Mouse (Mus musculus) monocyte, adult 5-6 weeks (primary cell): ENCODE data around the gene Rdh5. TPM values are rescaled to one million over a fixed set of nuclear protein-coding genes. Genes with fewer than 3 reads are reported as not detected.

Source experiments
- ATAC-seq: fragments of 153-309, 156-312 bp; replicated peaks from 2 replicates; pipeline ENCODE4 v1.8.0; 2017; ENCODE audit warnings: mild to moderate bottlenecking; ENCODE audit not compliant: low TSS enrichment, insufficient number of reproducible peaks, severe bottlenecking, poor library complexity, low FRiP score
- total RNA-seq: library from RNA; stranded (forward); fragments of 200-1000, 200-491, 200-594 nt; gene quantifications from 3 replicates; pipeline ENCODE4 v1.2.3, GENCODE M21; 2017

The Rdh5 gene
- total RNA-seq, 1 experiment from 2014 or later = 7.6 TPM

GRCm38 (mm10) chr10:128933976-128934721, 11.5 kb upstream of the Rdh5 start:
- ATAC-seq = no peak

- ATAC-seq = no peak
These were observed 10.9 kb upstream of the Rdh5 start, which contains the start of gene Itga7 for GRCm38 (mm10) chr10:128933574-128933973. TSS of gene Itga7 (plus strand) at chr10:128933818.

- ATAC-seq = no peak
These were observed 8.8 kb upstream of the Rdh5 start for GRCm38 (mm10) chr10:128931441-128931840.

DNA sequence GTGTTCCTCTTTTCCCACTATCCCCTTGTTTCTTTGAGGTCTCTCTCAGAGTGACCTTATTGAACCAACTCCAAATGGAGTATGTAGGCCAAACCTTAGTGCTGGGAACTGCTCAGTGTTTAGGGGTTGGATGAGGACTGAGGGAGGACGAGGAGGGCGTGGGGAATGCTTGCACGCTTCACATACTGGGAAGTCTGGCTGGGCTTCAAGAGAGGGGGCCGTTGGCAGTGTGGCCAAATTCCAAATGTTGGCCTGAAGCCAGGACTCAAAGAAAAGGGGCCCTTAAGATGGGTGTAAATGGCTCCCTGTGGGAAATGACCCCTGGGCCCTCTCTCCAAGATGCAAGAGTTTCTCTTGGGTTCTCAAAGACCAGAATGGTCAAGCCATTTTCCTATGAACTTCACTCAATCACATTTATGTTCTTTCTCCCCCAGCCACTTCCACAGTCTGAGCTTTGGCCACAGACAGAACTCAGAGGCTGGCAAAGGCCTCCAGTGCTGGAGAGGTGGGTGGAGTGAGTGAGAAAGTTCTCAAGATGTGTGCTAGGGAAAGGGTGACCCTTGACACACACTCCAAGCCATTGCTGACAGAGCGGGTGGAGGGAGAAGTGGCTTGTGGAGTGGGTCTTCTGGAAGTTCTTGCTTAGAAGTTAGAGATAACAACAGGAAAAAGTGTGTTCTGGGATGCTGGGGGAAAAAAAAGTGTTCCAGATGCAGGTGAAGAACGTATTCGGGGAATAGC, 7.1 kb upstream of the Rdh5 start:
- ATAC-seq = no peak

DNA sequence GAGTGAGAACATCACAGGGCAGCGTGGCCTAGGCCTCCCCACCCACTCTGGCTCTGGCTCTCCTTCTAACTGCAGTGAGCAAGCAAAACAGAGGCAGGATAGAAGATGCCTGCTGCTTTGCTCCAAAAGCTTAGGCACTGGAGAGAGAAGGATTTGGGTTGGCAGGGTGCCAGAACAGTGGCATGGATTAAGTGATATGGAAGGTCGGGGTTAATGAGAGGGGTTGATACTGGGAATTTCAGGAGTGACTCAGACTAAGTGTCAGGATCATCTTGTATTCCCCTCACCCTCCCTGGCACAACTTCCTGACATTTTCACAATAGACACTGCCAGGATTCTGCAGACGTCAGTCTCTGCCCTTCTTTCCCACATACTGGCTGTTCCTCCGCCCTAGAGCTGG, 5.7 kb upstream of the Rdh5 start:
- no peak for ATAC-seq

DNA sequence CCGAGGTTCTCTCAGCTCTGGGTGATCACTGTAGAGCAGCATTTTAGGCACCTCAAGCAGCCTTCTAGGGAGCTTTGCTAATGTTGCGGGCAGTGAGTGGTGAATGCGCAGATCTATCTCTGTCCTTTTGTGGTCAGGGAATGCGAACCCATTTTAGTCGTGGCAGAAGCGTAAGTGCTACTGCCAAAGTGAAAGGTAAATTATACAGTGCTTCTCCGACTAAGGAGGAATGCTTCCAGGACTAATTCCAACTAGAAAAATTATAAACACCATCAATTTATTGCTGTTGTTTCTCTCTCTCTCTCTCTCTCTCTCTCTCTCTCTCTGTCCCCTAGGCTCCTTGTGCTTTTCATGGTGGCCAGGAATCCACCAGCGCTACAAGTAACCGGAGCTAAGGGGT, 1.2 kb upstream of the Rdh5 start, which contains the start of gene Bloc1s1:
Gene Bloc1s1 (minus strand): TSS at position 101 of the 400 bp plus-strand sequence.
- ATAC-seq = no peak

DNA sequence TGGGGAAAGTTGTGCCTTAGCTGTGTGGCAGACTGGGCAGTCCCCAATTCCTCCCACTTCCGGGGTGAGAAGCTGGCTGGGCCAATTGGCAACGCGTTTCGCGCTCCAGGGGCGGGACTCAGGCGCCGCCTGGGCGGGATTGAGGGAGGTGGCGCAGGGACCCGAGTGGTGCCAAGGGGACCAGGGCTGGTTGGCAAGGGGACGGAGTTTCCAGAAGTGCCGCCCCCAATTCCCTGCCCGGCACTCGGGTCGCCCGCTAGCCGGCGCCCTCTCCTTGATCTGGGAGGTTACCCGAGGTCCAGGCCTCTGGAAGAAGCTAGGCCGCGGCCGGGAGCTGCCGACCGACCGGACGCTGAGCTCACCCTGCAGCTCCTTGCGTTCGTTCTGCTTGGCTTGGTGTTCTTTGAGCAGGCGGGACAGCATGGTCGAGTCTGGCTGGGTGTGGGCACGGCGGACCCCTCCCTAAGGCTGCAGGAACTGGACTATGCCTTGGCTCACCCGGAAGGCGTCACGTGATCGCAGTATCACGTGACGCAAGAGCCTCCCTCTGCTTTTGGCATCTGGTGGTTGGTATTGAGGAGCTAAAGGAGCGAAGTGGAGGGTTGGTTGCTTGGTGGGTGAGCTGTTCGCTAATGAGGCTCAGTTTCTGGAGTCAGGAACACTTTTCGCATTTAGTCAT, 464 bp upstream of the Rdh5 start:
- peak; percentile 88 for ATAC-seq

DNA sequence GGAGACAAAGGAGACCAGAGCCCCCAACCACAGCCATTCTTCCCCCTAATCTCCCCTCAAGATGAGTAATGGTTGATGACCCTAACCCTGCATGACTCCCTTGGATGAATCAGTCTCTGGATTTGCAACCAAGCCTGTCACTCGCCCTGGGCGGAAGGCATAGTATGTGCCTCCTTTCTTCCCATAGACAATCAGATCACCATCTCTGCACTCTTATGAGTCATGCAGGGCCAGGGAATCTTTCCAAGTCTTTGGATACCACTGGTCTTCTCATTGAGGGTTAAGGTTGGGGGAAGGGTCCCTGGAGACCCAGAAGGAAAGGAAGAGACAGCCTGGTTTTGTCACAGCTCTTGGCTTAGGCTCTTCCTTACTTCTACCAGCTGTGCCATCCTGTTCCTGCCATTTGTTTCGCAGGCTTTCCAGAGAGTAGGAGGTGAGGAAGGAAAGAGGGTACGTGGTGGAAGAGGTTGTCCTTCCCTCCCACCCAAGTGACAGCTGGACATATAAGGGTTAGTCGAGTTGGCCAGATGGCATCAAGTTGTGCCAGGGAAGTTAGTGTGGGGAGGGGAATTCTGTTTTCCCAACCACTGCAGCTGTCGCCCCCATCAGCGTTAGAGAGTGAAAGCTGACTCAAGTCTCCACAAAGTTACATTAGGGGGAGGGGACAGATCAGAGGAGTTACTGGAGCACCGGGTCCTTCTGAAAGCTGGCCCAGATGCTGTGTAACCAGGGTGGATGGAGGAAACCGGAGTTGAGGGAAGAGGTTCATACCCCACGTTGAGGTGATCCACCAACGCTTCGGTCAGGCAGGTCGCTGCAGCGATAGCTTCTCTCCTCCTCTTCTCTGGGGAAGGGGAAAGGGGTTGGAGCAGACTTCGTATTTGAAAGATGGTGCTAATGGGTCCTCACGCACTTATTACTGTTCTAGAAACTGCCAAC, 536 bp downstream of the Rdh5 start:
- no peak for ATAC-seq

DNA sequence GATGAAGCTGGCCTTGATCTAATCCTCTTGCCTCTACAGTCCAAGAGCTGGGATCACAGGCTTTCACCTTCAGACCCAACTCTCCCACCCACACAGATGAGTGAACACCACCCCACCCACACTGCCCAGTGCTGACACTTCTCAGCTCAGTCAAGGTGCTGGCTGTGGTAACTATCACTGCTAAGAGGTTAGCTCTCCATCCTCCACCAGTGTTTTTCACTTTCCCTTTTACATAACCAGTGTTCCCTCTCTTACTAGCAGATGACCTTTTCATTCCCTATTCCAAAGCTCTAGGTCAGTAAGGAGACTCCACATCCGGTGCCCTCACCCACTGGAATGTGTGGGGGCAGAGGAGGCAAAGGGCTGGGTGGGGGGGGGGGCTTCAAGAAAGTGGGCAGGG, 1.4 kb downstream of the Rdh5 start:
- ATAC-seq = no peak

GRCm38 (mm10) chr10:128920736-128921161, 1.9 kb downstream of the Rdh5 start:
- no peak for ATAC-seq

- no peak for ATAC-seq
These were observed 2.7 kb downstream of the Rdh5 start for GRCm38 (mm10) chr10:128919966-128920365.

DNA sequence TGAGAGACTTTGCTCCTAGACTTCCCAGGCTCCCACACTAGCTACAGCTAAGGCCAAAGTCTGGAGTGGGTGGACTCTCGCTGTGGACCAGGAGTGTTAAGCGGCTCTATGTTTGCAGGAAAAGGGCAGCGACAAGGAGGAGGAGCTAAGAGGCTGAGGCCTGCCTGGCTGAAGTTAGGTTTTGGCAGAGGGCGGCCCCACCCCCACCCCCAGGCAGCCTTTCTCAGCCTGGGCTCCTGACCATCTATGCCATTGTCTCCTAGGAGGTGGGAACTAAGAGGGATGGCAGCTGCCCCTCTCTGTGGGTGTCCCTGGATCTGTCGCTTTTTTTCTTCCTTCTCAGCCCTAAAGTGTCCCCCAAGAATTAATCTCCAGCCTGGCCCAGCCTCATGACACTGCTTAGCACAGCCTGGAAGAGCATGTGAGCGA, 3.5 kb downstream of the Rdh5 start:
- ATAC-seq = no peak

GRCm38 (mm10) chr10:128918246-128918645, 4.4 kb downstream of the Rdh5 start:
- ATAC-seq = no peak

DNA sequence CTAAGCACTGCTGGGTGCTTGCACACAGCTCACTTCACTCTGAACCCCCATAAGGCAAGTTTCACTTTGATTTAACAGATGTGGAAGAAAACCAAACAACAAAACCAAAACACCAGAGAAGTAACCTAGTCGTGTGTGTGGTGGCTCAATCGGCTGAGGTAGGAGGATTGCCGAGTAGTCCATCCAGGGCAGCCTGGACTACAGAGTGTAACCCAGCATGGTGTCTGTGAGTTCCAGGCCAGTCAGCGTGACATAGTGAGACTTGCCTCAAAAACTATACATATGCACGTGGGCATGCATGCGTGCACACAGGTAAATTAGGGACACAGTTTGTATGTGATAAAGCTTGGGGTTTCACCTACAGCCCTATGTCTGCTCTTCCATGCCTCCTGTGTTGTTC, 5.3 kb downstream of the Rdh5 start:
- ATAC-seq = no peak

DNA sequence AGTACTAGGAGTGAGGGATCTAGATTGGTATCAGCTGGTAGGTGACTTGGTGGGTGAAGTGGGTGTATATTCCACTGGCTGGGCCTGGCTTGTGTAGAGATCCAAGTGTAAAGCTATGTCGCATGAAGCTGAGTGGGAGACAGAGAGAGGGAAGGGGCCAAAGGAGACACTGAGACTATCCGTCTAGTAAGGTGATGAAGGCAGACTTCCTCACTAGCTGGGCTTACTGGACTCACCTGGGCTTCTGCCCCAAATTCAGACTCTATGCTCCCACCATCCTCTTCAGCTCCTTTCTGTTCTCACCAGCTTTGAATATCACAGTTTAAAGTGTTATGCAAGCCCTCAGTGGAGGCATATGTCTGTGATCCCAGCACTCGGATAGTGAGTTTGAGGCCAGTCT, 6.0 kb downstream of the Rdh5 start:
- no peak for ATAC-seq

DNA sequence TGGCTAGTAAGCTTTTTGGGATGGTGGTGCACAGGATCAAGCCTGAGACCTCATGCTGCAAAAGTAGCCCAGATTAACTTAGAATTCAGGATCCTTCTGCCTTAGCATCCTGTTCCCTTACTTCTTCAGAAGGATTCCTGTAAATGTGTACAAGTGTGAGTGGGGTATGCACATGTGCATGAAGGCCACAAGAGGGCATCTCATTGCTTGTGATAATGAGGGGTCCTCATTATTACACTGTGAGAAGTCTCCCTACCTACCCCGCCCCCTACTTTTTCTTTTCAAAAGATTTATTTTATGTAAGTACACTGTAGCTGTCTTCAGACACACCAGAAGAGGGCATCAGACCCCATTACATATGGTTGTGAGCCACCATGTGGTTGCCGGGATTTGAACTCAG, 7.1 kb downstream of the Rdh5 start:
- no peak for ATAC-seq

- no peak for ATAC-seq
These were observed 9.0 kb downstream of the Rdh5 start for GRCm38 (mm10) chr10:128913696-128914095.

GRCm38 (mm10) chr10:128913219-128913618, 9.5 kb downstream of the Rdh5 start:
- ATAC-seq = peak; percentile 33; the same call in 1 of the 2 replicates
